8 mouse cellular contexts compared by ENCODE assay signal in genomic region chr5:123394303-123394956, GRCm38 (mm10). TPM values are rescaled to one million over a fixed set of nuclear protein-coding genes. Genes with fewer than 3 reads are reported as not detected.
DNase-seq lines count a peak whose midpoint lies in the region; ATAC-seq and TF ChIP-seq lines count a peak whose summit lies in the region.

Gene Mlxip (plus strand): TSS chr5:123394798.

- no peaks in the 10 kb centered on the region for H3K36me3 ChIP-seq in CH12.LX (replicated peaks in 1 of 2; ENCODE audit: control insufficient read depth in 1 of 2, insufficient read depth in 1 of 2, low read length in 1 of 2)
- H3K36me3 ChIP-seq in forebrain, embryonic 12.5 days (replicated peaks): no peaks in the 10 kb centered on the region
- H3K36me3 ChIP-seq in heart, postnatal 0 days (replicated peaks; ENCODE audit: control insufficient read depth, insufficient read depth, low read length): 0 out of 2 replicates have a peak, but pooled peaks cover 4% of the 10 kb centered on the region
- H3K36me3 ChIP-seq in liver, embryonic 16.5 days (ENCODE audit: control insufficient read depth, insufficient read depth): no peaks in the 10 kb centered on the region
- no peaks in the 10 kb centered on the region for H3K36me3 ChIP-seq in neural tube, embryonic 13.5 days
- H3K36me3 ChIP-seq in testis, adult 2 months (ENCODE audit: control insufficient read depth, insufficient read depth, low read length): no peaks in the 10 kb centered on the region

- dilution Hi-C loops in CH12.LX (cut with MboI; ENCODE audit: extremely low pct_ligation_motif_present, extremely low pct_unique_long_range_greater_than_20kb, low sequenced_read_pairs): no loop called here

- no peak for TF ChIP-seq CTCF in CH12.LX (conservative IDR thresholded peaks at IDR 0.05 in 1 of 2, IDR thresholded peaks at IDR 0.05 in 1 of 2; ENCODE audit: low read depth in 2 of 2, low read length in 2 of 2)
- TF ChIP-seq CTCF in heart, postnatal 0 days (IDR thresholded peaks at IDR 0.05; ENCODE audit: low read depth): no peak
- no peak for TF ChIP-seq CTCF in testis, adult 2 months (IDR thresholded peaks at IDR 0.05; ENCODE audit: control insufficient read depth, insufficient read depth, insufficient replicate concordance, low read depth, low read length)

- peaks cover 4 to 39% of the 10 kb centered on the region in 2 experiments for H3K4me1 ChIP-seq in CH12.LX (ENCODE audit: control insufficient read depth in 1 of 2, insufficient read depth in 2 of 2)
- peaks cover 52% of the 10 kb centered on the region for H3K4me1 ChIP-seq in forebrain, embryonic 12.5 days
- peaks cover 32% of the 10 kb centered on the region for H3K4me1 ChIP-seq in heart, postnatal 0 days (ENCODE audit: control insufficient read depth, insufficient read depth)
- H3K4me1 ChIP-seq in liver, embryonic 16.5 days (ENCODE audit: control insufficient read depth, low read depth, low read length): peaks cover 22% of the 10 kb centered on the region
- peaks cover 60% of the 10 kb centered on the region for H3K4me1 ChIP-seq in neural tube, embryonic 13.5 days (replicated peaks)
- peaks cover 17% of the 10 kb centered on the region for H3K4me1 ChIP-seq in testis, adult 2 months (ENCODE audit: control insufficient read depth, insufficient read depth, low read length)

- H3K9ac ChIP-seq in CH12.LX (ENCODE audit: insufficient read depth, low read depth): peak within 1 kb of the TSS; percentile 91
- H3K9ac ChIP-seq in forebrain, embryonic 12.5 days: peak within 1 kb of the TSS; percentile 91
- peak within 1 kb of the TSS; percentile 91 for H3K9ac ChIP-seq in heart, postnatal 0 days (replicated peaks; ENCODE audit: low read depth, low read length)
- peak within 1 kb of the TSS; percentile 86 for H3K9ac ChIP-seq in liver, embryonic 16.5 days (ENCODE audit: low read depth, low read length)
- H3K9ac ChIP-seq in neural tube, embryonic 13.5 days: peak within 1 kb of the TSS; percentile 97

- TF ChIP-seq RAD21 in CH12.LX (IDR thresholded peaks at IDR 0.05; ENCODE audit: low read depth, low read length): no peak

- peak within 1 kb of the TSS; percentile 77 for H3K27ac ChIP-seq in CH12.LX (ENCODE audit: insufficient read depth, low read depth)
- H3K27ac ChIP-seq in forebrain, embryonic 12.5 days: peak within 1 kb of the TSS; percentile 84
- peak within 1 kb of the TSS; percentile 95 for H3K27ac ChIP-seq in heart, postnatal 0 days (ENCODE audit: low read depth)
- peak within 1 kb of the TSS; percentile 48 for H3K27ac ChIP-seq in liver, embryonic 16.5 days (ENCODE audit: low read length)
- H3K27ac ChIP-seq in neural tube, embryonic 13.5 days (replicated peaks): peak within 1 kb of the TSS; percentile 85
- H3K27ac ChIP-seq in testis, adult 2 months (ENCODE audit: control insufficient read depth, insufficient read depth, low read depth, low read length): peak within 1 kb of the TSS; percentile 86

- WGBS in forebrain, embryonic 12.5 days: under 1% methylated on average over 49 of the region's 50 CpGs
- WGBS in heart, postnatal 0 days: under 1% methylated on average over 50 of the region's 50 CpGs
- 0% methylated on average over 50 of the region's 50 CpGs for WGBS in liver, embryonic 16.5 days (ENCODE audit: insufficient replicate concordance)
- under 1% methylated on average over 31 of the region's 50 CpGs for WGBS in neural tube, embryonic 13.5 days

- in situ Hi-C loops in CH12.LX (cut with MboI; ENCODE audit: low pct_ligation_motif_present, low pct_unique_long_range_greater_than_20kb, low sequenced_read_pairs): no loop called here

- DNase-seq in CH12.LX (ENCODE audit: extremely low read depth): peak; percentile 95
- DNase-seq in c-Kit-positive CD71-positive TER-119-negative erythroid progenitor cells, embryonic 14.5 days (ENCODE audit: low read depth): peak; percentile 85
- DNase-seq in heart, postnatal 0 days (ENCODE audit: low spot score): peak; percentile 97
- peak; percentile 93 to 96 for DNase-seq in kidney, postnatal 4 days

- H3K4me3 ChIP-seq in CH12.LX (replicated peaks in 1 of 3; ENCODE audit: low read depth in 2 of 3, low read length in 2 of 3, poor library complexity in 1 of 3): peak within 1 kb of the TSS; percentile 88 to 95 (median 91)
- peak within 1 kb of the TSS; percentile 91 for H3K4me3 ChIP-seq in forebrain, embryonic 12.5 days (replicated peaks)
- H3K4me3 ChIP-seq in heart, postnatal 0 days (ENCODE audit: low read depth, low read length): peak within 1 kb of the TSS; percentile 93
- H3K4me3 ChIP-seq in liver, embryonic 16.5 days (ENCODE audit: low read depth, low read length): peak within 1 kb of the TSS; percentile 81
- H3K4me3 ChIP-seq in neural tube, embryonic 13.5 days: peak within 1 kb of the TSS; percentile 98
- peak within 1 kb of the TSS; percentile 99 for H3K4me3 ChIP-seq in testis, adult 2 months (ENCODE audit: control insufficient read depth, low read depth, low read length)

- peak; percentile 90 for TF ChIP-seq POLR2A in CH12.LX (IDR thresholded peaks at IDR 0.05; ENCODE audit: low read depth, low read length)
- peak; percentile 95 for TF ChIP-seq POLR2A in testis, adult 2 months (IDR thresholded peaks at IDR 0.05; ENCODE audit: control insufficient read depth, low read depth, low read length)

- peaks cover 36% of the 10 kb centered on the region for H3K79me2 ChIP-seq in CH12.LX (replicated peaks; ENCODE audit: control insufficient read depth, extremely low read depth, insufficient read depth, poor library complexity, severe bottlenecking)

- H3K4me2 ChIP-seq in CH12.LX (ENCODE audit: insufficient read depth, low read depth, poor library complexity, severe bottlenecking): peak within 1 kb of the TSS; percentile 89
- H3K4me2 ChIP-seq in forebrain, embryonic 12.5 days: peak within 1 kb of the TSS; percentile 91
- H3K4me2 ChIP-seq in heart, postnatal 0 days (ENCODE audit: low read depth, low read length): peak within 1 kb of the TSS; percentile 93
- peak within 1 kb of the TSS; percentile 99 for H3K4me2 ChIP-seq in liver, embryonic 16.5 days (ENCODE audit: low read depth, low read length)
- peak within 1 kb of the TSS; percentile 86 for H3K4me2 ChIP-seq in neural tube, embryonic 13.5 days

- no peaks in the 10 kb centered on the region for H3K27me3 ChIP-seq in CH12.LX (replicated peaks)
- H3K27me3 ChIP-seq in forebrain, embryonic 12.5 days: no peaks in the 10 kb centered on the region
- no peaks in the 10 kb centered on the region for H3K27me3 ChIP-seq in heart, postnatal 0 days (ENCODE audit: control insufficient read depth, insufficient read depth, low read length)
- H3K27me3 ChIP-seq in liver, embryonic 16.5 days (ENCODE audit: control insufficient read depth, insufficient read depth, low read depth, low read length): no peaks in the 10 kb centered on the region
- no peaks in the 10 kb centered on the region for H3K27me3 ChIP-seq in neural tube, embryonic 13.5 days
- H3K27me3 ChIP-seq in testis, adult 2 months (ENCODE audit: control insufficient read depth, insufficient read depth, low read length): no peaks in the 10 kb centered on the region

- no peaks in the 10 kb centered on the region for H3K9me3 ChIP-seq in CH12.LX (replicated peaks; ENCODE audit: low read length)
- no peaks in the 10 kb centered on the region for H3K9me3 ChIP-seq in forebrain, embryonic 12.5 days
- no peaks in the 10 kb centered on the region for H3K9me3 ChIP-seq in heart, postnatal 0 days (replicated peaks; ENCODE audit: control insufficient read depth, low read length)
- no peaks in the 10 kb centered on the region for H3K9me3 ChIP-seq in liver, embryonic 16.5 days (replicated peaks; ENCODE audit: control insufficient read depth, low read length)
- no peaks in the 10 kb centered on the region for H3K9me3 ChIP-seq in neural tube, embryonic 13.5 days

- 0 out of 2 replicates have a peak, but pooled peaks have one; percentile 36 for TF ChIP-seq EP300 in CH12.LX (IDR thresholded peaks at IDR 0.05; ENCODE audit: low read length)
- peak; percentile 75; the same call in 1 of the 2 replicates for TF ChIP-seq EP300 in heart, postnatal 0 days (IDR thresholded peaks at IDR 0.05; ENCODE audit: low read depth)

- ATAC-seq in forebrain, embryonic 12.5 days (ENCODE audit: low FRiP score): peak; percentile 96
- peak; percentile 96 for ATAC-seq in heart, postnatal 0 days (ENCODE audit: insufficient read depth, low read depth)
- ATAC-seq in liver, embryonic 16.5 days (ENCODE audit: low read depth): peak; percentile 94
- ATAC-seq in neural tube, embryonic 13.5 days (ENCODE audit: low read depth): peak; percentile 95

TF ChIP-seq in CH12.LX, 34 proteins besides CTCF, POLR2A, EP300 and RAD21 (continues in another document):
- peak; percentile 98 for TF ChIP-seq MYC (IDR thresholded peaks at IDR 0.05; ENCODE audit: low read depth, low read length)
- peak; percentile 70 for TF ChIP-seq ETS1 (conservative IDR thresholded peaks at IDR 0.05; ENCODE audit: low read depth, low read length)
- TF ChIP-seq E2F4 (IDR thresholded peaks at IDR 0.05; ENCODE audit: insufficient replicate concordance, low read depth, low read length): no peak
- TF ChIP-seq USF1 (IDR thresholded peaks at IDR 0.05; ENCODE audit: low read depth, low read length): peak; percentile 69
- TF ChIP-seq MAX (IDR thresholded peaks at IDR 0.05; ENCODE audit: low read length): peak; percentile 98
- no peak for TF ChIP-seq JUND (conservative IDR thresholded peaks at IDR 0.05; ENCODE audit: low read depth, low read length)
- TF ChIP-seq RCOR1 (conservative IDR thresholded peaks at IDR 0.05; ENCODE audit: low read depth, low read length): no peak
- TF ChIP-seq UBTF (IDR thresholded peaks at IDR 0.05; ENCODE audit: low read depth, low read length): no peak
- peak; percentile 92 for TF ChIP-seq ELF1 (IDR thresholded peaks at IDR 0.05; ENCODE audit: low read depth, low read length)
- TF ChIP-seq TCF12 (IDR thresholded peaks at IDR 0.05; ENCODE audit: low read depth, low read length): peak; percentile 64
- TF ChIP-seq IRF4 (IDR thresholded peaks at IDR 0.05; ENCODE audit: low read depth, low read length): no peak
- TF ChIP-seq ZKSCAN1 (IDR thresholded peaks at IDR 0.05; ENCODE audit: borderline replicate concordance, low read depth, low read length): no peak
- TF ChIP-seq KAT2A (IDR thresholded peaks at IDR 0.05; ENCODE audit: insufficient replicate concordance, low read length): no peak
- no peak for TF ChIP-seq ZC3H11A (IDR thresholded peaks at IDR 0.05; ENCODE audit: low read depth, low read length)

RNA-seq across cellular contexts. Expression of gene Mlxip, which starts in this region (rescaled TPM):
- total RNA-seq in CH12.LX (2012; rRNA removed): 5.8 and 7.4 TPM in 2 replicates
- total RNA-seq in CH12.LX (2014; rRNA removed): 4.3 and 4.4 TPM in 2 replicates
- polyA plus RNA-seq in CH12.LX (2012; ENCODE audit: insufficient read length, low read depth): 15.4 and 17.9 TPM in 2 replicates
- polyA plus RNA-seq in forebrain, embryonic 12.5 days (2016; fragmentation: Nextera tagmentation; extraction: Ambion mirVana): 19.0 and 19.8 TPM in 2 replicates
- 12.0 and 13.4 TPM in 2 replicates for total RNA-seq in heart, postnatal 0 days (2014; rRNA removed; ENCODE audit: low replicate concordance)
- polyA plus RNA-seq in heart, postnatal 0 days (2015; fragmentation: Nextera tagmentation; extraction: Ambion mirVana): 5.9 and 7.3 TPM in 2 replicates
- 3.6 and 3.9 TPM in 2 replicates for polyA plus RNA-seq in liver, embryonic 16.5 days (2015; fragmentation: Nextera tagmentation; extraction: Ambion mirVana)
- polyA plus RNA-seq in neural tube, embryonic 13.5 days (2015; fragmentation: Nextera tagmentation; extraction: Ambion mirVana): 23.5 and 28.4 TPM in 2 replicates
- 17.4 and 18.8 TPM in 2 replicates for polyA plus RNA-seq in testis, adult 2 months (2012; rRNA removed)

Comparison
In these comparisons a context has a peak if more than half of its experiments do, and no peak if none do; other contexts are left out.
1. Peak in every context shown above with its lines: DNase-seq, ATAC-seq, H3K4me3 ChIP-seq and H3K27ac ChIP-seq.